Mouse (Mus musculus) C2C12 (cell line): ENCODE results near the gene Aox3. TPM values are rescaled to one million over a fixed set of nuclear protein-coding genes. Genes with fewer than 3 reads are reported as not detected.

Experiments
- H3K27me3 ChIP-seq: one replicate; pipeline ENCODE4 v1.6.1; 2011; ENCODE audit not compliant: control insufficient read depth, insufficient read depth, insufficient read length
- H3K36me3 ChIP-seq: one replicate; pipeline ENCODE4 v1.6.1; 2011; ENCODE audit not compliant: control insufficient read depth, insufficient read depth
- H3K4me3 ChIP-seq: one replicate; pipeline ENCODE4 v1.5.1; 2011; ENCODE audit warnings: mild to moderate bottlenecking, control low read depth; ENCODE audit not compliant: poor library complexity, insufficient read depth, severe bottlenecking
- H3K79me2 ChIP-seq: one replicate; pipeline ENCODE4 v1.6.1; 2011; ENCODE audit not compliant: control insufficient read depth, insufficient read depth
- H3K79me3 ChIP-seq: one replicate; pipeline ENCODE4 v1.6.1; 2011; ENCODE audit warnings: low read depth, control low read depth
- H3ac ChIP-seq: one replicate; pipeline ENCODE3; 2011; ENCODE audit warnings: low read depth; ENCODE audit not compliant: control insufficient read depth, insufficient read length
- CEBPB ChIP-seq: IDR thresholded peaks from one replicate; pipeline ENCODE4 v1.6.1; 2011; ENCODE audit warnings: low read depth, mild to moderate bottlenecking, control low read depth, moderate library complexity
- CTCF ChIP-seq: IDR thresholded peaks from one replicate; pipeline ENCODE4 v1.5.1; 2011; ENCODE audit not compliant: control insufficient read depth, insufficient read depth, insufficient read length
- FOSL1 ChIP-seq: IDR thresholded peaks from one replicate; pipeline ENCODE4 v1.8.0; 2011; ENCODE audit warnings: mild to moderate bottlenecking, low read length; ENCODE audit not compliant: poor library complexity, insufficient read depth, severe bottlenecking
- MAX ChIP-seq: IDR thresholded peaks from one replicate; pipeline ENCODE4 v1.6.1; 2011; ENCODE audit warnings: mild to moderate bottlenecking, control low read depth
- MYOD1 ChIP-seq: IDR thresholded peaks from one replicate; pipeline ENCODE4 v1.6.1; 2011; ENCODE audit warnings: low read depth; ENCODE audit not compliant: control insufficient read depth, insufficient read length
- MYOG ChIP-seq: IDR thresholded peaks from one replicate; pipeline ENCODE4 v1.6.1; 2011; ENCODE audit not compliant: control insufficient read depth, insufficient read length; ENCODE audit errors: extremely low read depth
- USF1 ChIP-seq: IDR thresholded peaks from one replicate; pipeline ENCODE4 v1.6.1; 2011; ENCODE audit warnings: low read depth, mild to moderate bottlenecking, control low read depth, moderate library complexity
- polyA plus RNA-seq: library from polyadenylated mRNA; unstranded; fragments of >200 nt; fragmentation: generic; extraction: Trizol; gene quantifications from one replicate; pipeline ENCODE4 v1.2.1, GENCODE M21; 2012; ENCODE audit warnings: missing spikeins

The Aox3 gene
- polyA plus RNA-seq, 1 experiment, result 0.01 TPM

DNA sequence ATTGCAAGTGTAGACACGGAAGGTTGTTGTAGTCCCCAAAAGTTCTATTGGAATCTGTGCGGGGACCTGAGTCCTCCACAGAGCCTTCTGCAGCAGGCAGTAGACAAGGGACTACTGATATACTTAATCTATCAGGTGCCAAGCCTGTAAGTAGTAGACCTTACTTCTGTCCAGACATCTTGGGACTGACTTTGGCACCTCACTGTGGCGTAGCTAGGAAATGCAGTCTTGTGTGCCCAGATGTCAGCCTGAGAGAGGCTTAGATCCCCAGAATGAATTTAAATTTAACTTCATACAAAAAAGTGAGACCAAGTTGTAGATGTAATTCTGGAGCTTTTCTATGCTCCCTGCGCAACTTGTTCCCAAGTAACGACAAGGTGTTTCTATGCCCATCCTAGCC, 33.2 kb upstream of the Aox3 start:
- Histone ChIP-seq H3ac (no peak overlapping the region), H3K79me2 (no peaks in the 10 kb centered on the region), H3K4me3 (no peak overlapping the region), H3K27me3 (no peaks in the 10 kb centered on the region), H3K36me3 (peaks cover 48% of the 10 kb centered on the region), H3K79me3 (no peaks in the 10 kb centered on the region)
- TF ChIP-seq MYOG (no peak), USF1 (no peak), CEBPB (no peak), FOSL1 (no peak), MAX (no peak), CTCF (no peak), MYOD1 (no peak)

DNA sequence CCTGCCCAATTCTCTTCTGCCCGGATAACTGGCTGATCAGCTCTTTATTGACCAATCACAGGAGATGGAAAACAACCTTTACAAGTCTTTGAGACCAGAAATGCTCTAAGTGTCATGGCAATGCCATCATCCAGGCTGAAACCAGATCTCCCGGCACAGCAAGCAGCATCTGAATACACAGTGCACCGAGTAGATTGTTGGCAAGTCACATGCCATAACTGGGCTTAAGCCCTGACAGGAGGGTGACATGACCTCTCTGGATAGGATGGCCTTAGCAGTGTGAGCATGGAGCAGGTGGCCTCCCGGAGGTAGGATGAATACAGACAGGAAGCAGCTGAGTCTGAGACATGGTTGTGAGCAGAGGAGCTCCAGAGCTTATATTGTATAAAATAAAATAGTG, 32.5 kb upstream of the Aox3 start:
- H3ac ChIP-seq, result no peak overlapping the region
- peaks cover 43% of the 10 kb centered on the region for H3K36me3 ChIP-seq
- no peaks in the 10 kb centered on the region for H3K27me3 ChIP-seq
- no peak overlapping the region for H3K4me3 ChIP-seq
- H3K79me3 ChIP-seq, result no peaks in the 10 kb centered on the region
- TF ChIP-seq FOSL1 (no peak), CEBPB (no peak), CTCF (no peak)
- H3K79me2 ChIP-seq, result no peaks in the 10 kb centered on the region

DNA sequence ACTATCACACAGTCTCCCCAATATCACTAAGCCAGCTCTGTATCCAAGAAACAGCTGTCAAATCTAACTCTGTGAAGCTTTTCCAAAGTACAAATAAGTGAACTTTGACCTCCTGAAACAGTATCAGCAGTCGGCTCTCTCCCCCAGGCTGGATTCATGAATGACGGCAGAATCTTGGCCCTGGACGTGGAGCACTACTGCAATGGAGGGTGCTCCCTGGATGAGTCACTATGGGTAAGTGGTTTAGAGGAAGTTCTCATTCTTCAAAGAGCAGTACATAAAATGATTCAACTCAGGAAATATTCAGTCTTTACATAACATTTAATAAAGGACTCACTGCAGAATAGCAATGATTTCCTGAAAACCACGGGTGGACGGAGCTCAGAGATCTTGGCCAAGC, 31.6 kb upstream of the Aox3 start:
- H3K4me3 ChIP-seq, result no peak overlapping the region
- H3ac ChIP-seq, result no peak overlapping the region
- no peak for TF ChIP-seq MYOD1
- no peaks in the 10 kb centered on the region for H3K79me3 ChIP-seq
- H3K27me3 ChIP-seq, result no peaks in the 10 kb centered on the region
- no peaks in the 10 kb centered on the region for H3K79me2 ChIP-seq
- peaks cover 34% of the 10 kb centered on the region for H3K36me3 ChIP-seq

DNA sequence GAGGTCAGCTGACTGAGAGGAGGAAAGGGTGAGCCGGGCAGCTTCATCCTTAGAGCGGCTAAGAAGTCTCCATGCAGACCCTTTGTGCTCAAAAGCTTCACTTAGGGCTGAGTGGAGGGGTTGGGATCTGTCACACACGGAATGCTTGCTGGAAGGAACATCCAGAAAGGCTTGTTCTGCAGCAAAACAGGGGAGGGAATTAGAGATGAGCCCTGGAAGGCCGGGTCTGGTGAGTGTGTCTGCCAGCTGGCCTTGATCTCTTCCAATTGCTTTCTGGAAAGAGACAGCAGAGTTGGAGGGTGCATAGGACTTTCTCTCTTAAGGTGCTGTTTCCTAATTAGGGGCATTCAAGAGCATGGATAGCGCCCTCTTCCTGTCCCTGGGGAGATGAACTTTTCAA, 23.6 kb upstream of the Aox3 start:
- H3ac ChIP-seq, result no peak overlapping the region
- TF ChIP-seq USF1 (no peak), FOSL1 (no peak), CEBPB (no peak), CTCF (no peak), MAX (no peak), MYOD1 (no peak), MYOG (no peak)
- H3K27me3 ChIP-seq, result no peaks in the 10 kb centered on the region
- no peaks in the 10 kb centered on the region for H3K36me3 ChIP-seq
- no peak overlapping the region for H3K4me3 ChIP-seq
- H3K79me3 ChIP-seq, result no peaks in the 10 kb centered on the region
- H3K79me2 ChIP-seq, result no peaks in the 10 kb centered on the region

DNA sequence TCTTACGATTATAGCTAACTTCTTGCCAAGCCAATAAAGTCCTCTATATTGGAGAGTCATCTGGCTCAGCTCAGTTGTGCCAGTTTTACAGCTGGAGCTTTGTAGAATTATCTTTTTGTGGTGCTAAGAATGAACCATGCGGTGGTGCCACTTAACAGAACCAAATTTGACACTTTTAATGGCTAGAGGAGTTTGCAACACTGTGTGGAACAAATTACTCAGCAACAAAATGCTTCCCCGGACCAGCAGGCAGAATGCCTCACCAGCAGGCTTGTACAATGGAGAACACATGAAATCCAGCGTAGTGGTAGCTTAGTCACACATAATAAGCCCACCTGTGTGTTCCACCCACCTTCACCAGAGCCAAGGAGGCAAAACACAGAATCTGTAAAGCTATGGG, 22.7 kb upstream of the Aox3 start:
- Histone ChIP-seq H3K79me3 (no peaks in the 10 kb centered on the region), H3K27me3 (no peaks in the 10 kb centered on the region), H3K4me3 (no peak overlapping the region), H3K79me2 (no peaks in the 10 kb centered on the region), H3K36me3 (no peaks in the 10 kb centered on the region), H3ac (no peak overlapping the region)
- TF ChIP-seq MAX (no peak), MYOG (no peak), FOSL1 (no peak), CEBPB (no peak), CTCF (no peak), USF1 (no peak), MYOD1 (no peak)

DNA sequence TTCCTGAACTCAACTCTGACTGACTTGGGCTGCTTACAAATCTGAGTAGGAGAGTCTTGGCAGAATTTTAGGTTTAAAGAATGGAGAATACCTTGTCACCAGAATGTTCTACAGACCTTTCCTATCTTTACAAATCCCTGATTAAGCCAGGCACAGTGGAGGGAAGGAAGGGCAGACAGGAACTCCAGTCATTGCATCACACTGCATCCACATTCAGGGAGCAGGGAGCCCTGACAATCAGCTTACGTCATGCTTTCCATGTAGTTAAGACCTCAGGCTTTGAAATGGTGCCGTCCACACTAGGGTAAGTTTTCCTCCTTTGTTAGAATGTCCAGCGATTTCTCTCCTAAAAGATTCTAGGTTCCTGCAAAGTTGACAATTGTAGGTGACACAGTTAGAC, 21.7 kb upstream of the Aox3 start:
- no peak for TF ChIP-seq MYOG
- TF ChIP-seq CEBPB, result no peak
- TF ChIP-seq MAX, result no peak
- TF ChIP-seq FOSL1, result no peak
- no peak for TF ChIP-seq MYOD1
- no peak for TF ChIP-seq USF1
- no peak for TF ChIP-seq CTCF
- Histone ChIP-seq H3K79me2 (no peaks in the 10 kb centered on the region), H3ac (no peak overlapping the region), H3K36me3 (no peaks in the 10 kb centered on the region), H3K27me3 (no peaks in the 10 kb centered on the region), H3K4me3 (no peak overlapping the region), H3K79me3 (no peaks in the 10 kb centered on the region)

DNA sequence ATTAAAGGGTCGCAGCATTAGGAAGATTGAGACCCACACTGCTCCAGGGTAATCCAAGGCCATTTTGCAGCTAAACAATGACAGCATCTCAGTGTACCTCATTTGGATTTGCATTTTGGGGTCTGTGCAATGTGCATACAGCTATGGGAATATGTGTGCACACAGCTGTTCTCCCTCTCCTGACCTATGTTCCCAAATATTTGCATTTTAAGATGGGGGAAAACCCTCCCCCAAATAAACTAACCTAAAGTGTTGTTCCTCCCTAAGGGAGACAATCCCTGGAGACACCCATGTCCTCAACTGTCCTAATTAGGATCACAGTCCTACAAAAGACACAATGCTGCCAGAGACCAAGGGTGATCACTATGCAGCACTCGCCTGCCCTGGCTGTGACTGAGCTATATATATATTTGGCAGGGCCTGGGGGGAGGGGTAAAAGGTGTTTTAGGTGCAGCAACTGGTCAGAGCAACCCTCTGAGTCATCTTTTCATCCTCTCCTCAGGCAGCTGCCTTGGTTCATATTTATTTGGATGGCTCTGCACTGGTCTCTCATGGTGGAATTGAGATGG, 20.9 kb upstream of the Aox3 start:
- Histone ChIP-seq H3K36me3 (no peaks in the 10 kb centered on the region), H3K4me3 (no peak overlapping the region), H3ac (no peak overlapping the region), H3K79me2 (no peaks in the 10 kb centered on the region), H3K79me3 (no peaks in the 10 kb centered on the region), H3K27me3 (no peaks in the 10 kb centered on the region)
- TF ChIP-seq FOSL1, result no peak
- TF ChIP-seq MYOD1, result no peak
- TF ChIP-seq CTCF, result no peak
- no peak for TF ChIP-seq USF1
- TF ChIP-seq MYOG, result no peak
- no peak for TF ChIP-seq CEBPB
- TF ChIP-seq MAX, result no peak
